Mouse (Mus musculus): ENCODE data around the gene Macrod2. TPM values are rescaled to one million over a fixed set of nuclear protein-coding genes. Genes with fewer than 3 reads are reported as not detected.

Gene Macrod2
- polyA plus RNA-seq, 1 experiment = 57.8 TPM

GRCm38 (mm10) chr2:142433126-142433525, 2038.0 kb downstream of the Macrod2 start:
- peaks cover 28% of the 10 kb centered on the region for H3K9me3 ChIP-seq
- TF ChIP-seq FLI1 (IDR thresholded peaks at IDR 0.05; ENCODE audit: low read length) = no peak
- TF ChIP-seq GATA1 (IDR thresholded peaks at IDR 0.05; ENCODE audit: borderline replicate concordance, low read length) = no peak
- no peak overlapping the region for H3K4me3 ChIP-seq (replicated peaks)
- H3K36me3 ChIP-seq (replicated peaks; ENCODE audit: low read length) = no peaks in the 10 kb centered on the region
- H3K4me1 ChIP-seq = no peaks in the 10 kb centered on the region
- no peaks in the 10 kb centered on the region for H3K27me3 ChIP-seq (replicated peaks)

- no peaks in the 10 kb centered on the region for H3K27me3 ChIP-seq (replicated peaks)
- H3K36me3 ChIP-seq (replicated peaks; ENCODE audit: low read length) = no peaks in the 10 kb centered on the region
- H3K4me3 ChIP-seq (replicated peaks) = no peak overlapping the region
- TF ChIP-seq FLI1 (IDR thresholded peaks at IDR 0.05; ENCODE audit: low read length) (no peak), GATA1 (IDR thresholded peaks at IDR 0.05; ENCODE audit: borderline replicate concordance, low read length) (no peak)
- H3K4me1 ChIP-seq = no peaks in the 10 kb centered on the region
- H3K9me3 ChIP-seq = peaks cover 21% of the 10 kb centered on the region
These were observed 2039.6 kb downstream of the Macrod2 start for GRCm38 (mm10) chr2:142434731-142435130.

- Histone ChIP-seq H3K27me3 (replicated peaks) (no peaks in the 10 kb centered on the region), H3K36me3 (replicated peaks; ENCODE audit: low read length) (no peaks in the 10 kb centered on the region), H3K4me1 (no peaks in the 10 kb centered on the region), H3K9me3 (peaks cover 15% of the 10 kb centered on the region), H3K4me3 (replicated peaks) (no peak overlapping the region)
- TF ChIP-seq FLI1 (IDR thresholded peaks at IDR 0.05; ENCODE audit: low read length) (no peak), GATA1 (IDR thresholded peaks at IDR 0.05; ENCODE audit: borderline replicate concordance, low read length) (no peak)
These were observed 2042.7 kb downstream of the Macrod2 start for GRCm38 (mm10) chr2:142437606-142438461.

Other genes starting within 250 kb of the Macrod2 start
- gene Gm17374, start 243.3 kb upstream of the Macrod2 start, polyA plus RNA-seq (2012; ENCODE audit: insufficient read depth, low replicate concordance) = not detected in 2 replicates
- 1.8 TPM in 1 of 2 replicates, not detected in the other for gene Esf1, start 224.7 kb upstream of the Macrod2 start, polyA plus RNA-seq (2012; ENCODE audit: insufficient read depth, low replicate concordance)
- gene Ndufaf5, start 224.7 kb upstream of the Macrod2 start, polyA plus RNA-seq (2012; ENCODE audit: insufficient read depth, low replicate concordance) = 15.6 and 17.5 TPM in 2 replicates
- gene Sel1l2, start 5.6 kb upstream of the Macrod2 start, polyA plus RNA-seq (2012; ENCODE audit: insufficient read depth, low replicate concordance) = not detected in 2 replicates

All from megakaryocyte, embryonic 14.5 days (primary cell).